27 mouse cellular contexts compared by ENCODE assay signal in genomic region chr13:30065520-30065919, GRCm38 (mm10).
"Had no signal": no experiment of that assay in that cellular context is flagged by ENCODE, and none has a peak within 500 bp of the region (broad histone marks: within the 10 kb centered on the region; RNA-seq: fewer than 3 reads in every experiment).

No protein-coding gene starts in this region.

- H3K4me3 ChIP-seq: gastrocnemius, adult 2 months; heart, adult 2 months; heart, embryonic 10.5 days; heart, embryonic 12.5 days; hindbrain, embryonic 10.5 days; hindbrain, embryonic 12.5 days; intestine, embryonic 15.5 days; kidney, embryonic 15.5 days; left cerebral cortex, adult 2 months; limb, embryonic 10.5 days; limb, embryonic 12.5 days; liver, embryonic 13.5 days had no signal

- H3K27ac ChIP-seq: gastrocnemius, adult 2 months; heart, adult 2 months; heart, embryonic 10.5 days; hindbrain, embryonic 10.5 days; hindbrain, embryonic 12.5 days; hindbrain, embryonic 14.5 days; intestine, embryonic 15.5 days; kidney, embryonic 15.5 days; kidney, postnatal 0 days; left cerebral cortex, adult 2 months; limb, embryonic 10.5 days; limb, embryonic 12.5 days; liver, embryonic 13.5 days had no signal

- H3K9ac ChIP-seq: heart, embryonic 12.5 days; hindbrain, embryonic 12.5 days; hindbrain, embryonic 14.5 days; intestine, embryonic 15.5 days; kidney, embryonic 15.5 days; limb, embryonic 12.5 days; liver, embryonic 13.5 days had no signal

- H3K36me3 ChIP-seq: heart, embryonic 10.5 days; heart, embryonic 12.5 days; hindbrain, embryonic 10.5 days; hindbrain, embryonic 12.5 days; intestine, embryonic 15.5 days; kidney, embryonic 15.5 days; limb, embryonic 10.5 days; limb, embryonic 12.5 days; liver, embryonic 13.5 days had no signal

- H3K9me3 ChIP-seq: heart, embryonic 10.5 days; heart, embryonic 12.5 days; hindbrain, embryonic 10.5 days; hindbrain, embryonic 12.5 days; intestine, embryonic 15.5 days; kidney, embryonic 15.5 days; limb, embryonic 10.5 days; limb, embryonic 12.5 days; liver, embryonic 13.5 days had no signal

- H3K27me3 ChIP-seq: heart, embryonic 12.5 days; hindbrain, embryonic 12.5 days; intestine, embryonic 15.5 days; kidney, embryonic 15.5 days; limb, embryonic 12.5 days; liver, embryonic 13.5 days had no signal

- H3K4me1 ChIP-seq: heart, embryonic 10.5 days; heart, embryonic 12.5 days; hindbrain, embryonic 12.5 days; intestine, embryonic 15.5 days; kidney, embryonic 15.5 days; limb, embryonic 10.5 days; liver, embryonic 13.5 days had no signal

- H3K4me2 ChIP-seq: heart, embryonic 12.5 days; hindbrain, embryonic 12.5 days; hindbrain, embryonic 14.5 days; intestine, embryonic 15.5 days; kidney, embryonic 15.5 days; limb, embryonic 12.5 days; liver, embryonic 11.5 days; liver, embryonic 13.5 days had no signal

- ATAC-seq: hindbrain, embryonic 16.5 days; inflammation-experienced regulatory T-cells, adult 6 months; intestine, embryonic 15.5 days; intestine, postnatal 0 days had no signal

- DNase-seq: gastrocnemius, adult 2 months; gastrocnemius, postnatal 10 days; gastrocnemius, postnatal 25 days; heart, adult 2 months; heart, postnatal 10 days; heart, postnatal 4 days; kidney, adult 18-20 months; kidney, adult 9 months; kidney, postnatal 14 days; kidney, postnatal 36 days; liver; liver, embryonic 13.5 days had no signal
